Mouse (Mus musculus) lung, adult 2 months (tissue): Measurements from ENCODE around the gene Nacc1.

Source experiments
- CTCF ChIP-seq: fragments of 200-500 bp; IDR thresholded peaks from 2 replicates; pipeline ENCODE4 v1.5.1; 2011; ENCODE audit warnings: mild to moderate bottlenecking, low read length, control low read depth; ENCODE audit not compliant: insufficient read depth
- POLR2A ChIP-seq: fragments of 200-500 bp; IDR thresholded peaks from 2 replicates; pipeline ENCODE4 v1.6.1; 2011; ENCODE audit warnings: low read depth, mild to moderate bottlenecking, control low read depth, low read length, borderline replicate concordance; ENCODE audit errors: extremely low read depth

GRCm38 (mm10) chr8:84707267-84707883 lies 19.7 kb upstream of the Nacc1 start:
- TF ChIP-seq CTCF (no peak), POLR2A (no peak)
